Mouse (Mus musculus) heart, embryonic 11.5 days (tissue): Measurements from ENCODE around the gene Mettl11b. TPM values are rescaled to one million over a fixed set of nuclear protein-coding genes. Genes with fewer than 3 reads are reported as not detected.

Experiments
- ATAC-seq: fragments of 200-750 bp; cut with Nextera tagmentation; replicated peaks from 2 replicates; pipeline ENCODE4 v1.8.0; 2017; ENCODE audit warnings: moderate library complexity; ENCODE audit not compliant: insufficient number of reproducible peaks, low FRiP score, low TSS enrichment
- H3K27ac ChIP-seq: fragments of 300-500 bp; sonication (generic); 2 replicates; pipeline ENCODE4 v1.5.1; 2014; ENCODE audit warnings: mild to moderate bottlenecking, low read depth, low read length
- H3K27me3 ChIP-seq: fragments of 300-500 bp; sonication (generic); 2 replicates; pipeline ENCODE4 v1.6.1; 2014; ENCODE audit warnings: mild to moderate bottlenecking, low read length, mixed read lengths; ENCODE audit not compliant: control insufficient read depth, insufficient read depth
- H3K36me3 ChIP-seq: fragments of 300-500 bp; sonication (generic); 2 replicates; pipeline ENCODE4 v1.6.1; 2014; ENCODE audit warnings: mild to moderate bottlenecking, low read length, moderate library complexity, mixed read lengths; ENCODE audit not compliant: control insufficient read depth, insufficient read depth
- H3K4me1 ChIP-seq: fragments of 300-500 bp; sonication (generic); 2 replicates; pipeline ENCODE4 v1.6.1; 2014; ENCODE audit warnings: low read length; ENCODE audit not compliant: control insufficient read depth, insufficient read depth
- H3K4me2 ChIP-seq: fragments of 300-500 bp; sonication (generic); 2 replicates; pipeline ENCODE4 v1.6.1; 2014; ENCODE audit warnings: mild to moderate bottlenecking, moderate library complexity
- H3K4me3 ChIP-seq: fragments of 300-500 bp; sonication (generic); 2 replicates; pipeline ENCODE4 v1.5.1; 2014; ENCODE audit warnings: low read depth, low read length
- H3K9ac ChIP-seq: fragments of 300-500 bp; sonication (generic); 2 replicates; pipeline ENCODE4 v1.6.1; 2014; ENCODE audit warnings: mild to moderate bottlenecking, low read depth, low read length, moderate library complexity
- H3K9me3 ChIP-seq: fragments of 300-500 bp; sonication (generic); replicated peaks from 2 replicates; pipeline ENCODE4 v1.6.1; 2016; ENCODE audit warnings: low read length; ENCODE audit not compliant: control insufficient read depth
- WGBS: fragments of 180-500 bp; shearing (Covaris S2); extraction: QIAGEN DNeasy Blood & Tissue Kit; methylation state at CpG from one replicate; pipeline ENCODE4 v1.1.7; 2014; ENCODE audit not compliant: insufficient replicate concordance; 5-methylcytosine and 5-hydroxymethylcytosine counted together
- polyA plus RNA-seq: library from polyadenylated mRNA; unstranded; fragments of >200 nt; fragmentation: Nextera tagmentation; extraction: Ambion mirVana; gene quantifications from 2 replicates; pipeline ENCODE4 v1.2.1, GENCODE M21; 2014

Mettl11b gene
- polyA plus RNA-seq, 1 experiment from 2014 or later, result 0.09 TPM

DNA sequence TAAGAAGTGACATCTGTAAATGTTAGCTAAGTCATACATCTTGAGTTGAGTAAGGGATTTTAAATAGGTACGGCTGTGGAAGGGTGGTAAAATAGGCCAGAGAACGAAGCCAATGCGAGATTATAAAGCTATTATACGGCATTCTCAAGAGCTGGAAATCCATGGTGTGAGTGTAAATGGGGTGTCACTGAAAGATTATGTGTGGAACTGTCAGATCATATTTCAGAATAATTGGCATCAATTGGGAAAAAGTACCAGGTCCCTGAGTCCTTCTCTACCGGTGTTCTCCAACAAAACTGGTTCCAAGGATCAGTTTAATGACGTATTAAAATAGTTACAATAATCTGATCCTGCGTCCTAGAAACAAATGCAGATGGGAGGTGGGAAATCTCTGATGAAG is 24.5 kb downstream of the Mettl11b start:
- Histone ChIP-seq H3K27me3 (no peaks in the 10 kb centered on the region), H3K9me3 (no peaks in the 10 kb centered on the region), H3K27ac (no peak overlapping the region), H3K36me3 (no peaks in the 10 kb centered on the region), H3K4me1 (peaks cover 3% of the 10 kb centered on the region; the same call in 1 of the 2 replicates), H3K9ac (no peak overlapping the region), H3K4me2 (no peak overlapping the region), H3K4me3 (no peak overlapping the region)
- no peak for ATAC-seq
- WGBS, result 85% methylated on average over 7 of the region's 7 CpGs

DNA sequence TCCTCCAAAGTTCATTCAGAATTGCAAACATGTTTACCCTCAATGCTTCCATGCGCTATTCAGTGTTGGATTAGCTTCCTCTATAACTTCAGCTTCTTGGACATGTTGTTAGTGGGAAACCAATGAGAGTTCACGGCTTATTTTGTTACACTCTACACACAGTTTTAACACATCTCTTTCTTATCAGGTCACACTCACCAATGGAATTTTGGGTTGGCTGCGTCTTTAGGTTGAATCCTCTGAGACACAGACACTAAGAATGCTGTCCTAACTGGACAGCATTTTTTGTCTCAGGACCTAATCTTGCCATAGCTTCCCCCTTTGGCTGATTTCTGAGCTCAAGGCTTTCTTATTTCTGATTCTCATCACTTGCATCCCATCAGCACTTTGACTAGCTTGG is 25.3 kb downstream of the Mettl11b start:
- no peak for ATAC-seq
- Histone ChIP-seq H3K9ac (no peak overlapping the region), H3K4me3 (no peak overlapping the region), H3K9me3 (no peaks in the 10 kb centered on the region), H3K4me2 (no peak overlapping the region), H3K36me3 (no peaks in the 10 kb centered on the region), H3K27ac (no peak overlapping the region), H3K27me3 (no peaks in the 10 kb centered on the region), H3K4me1 (peaks cover 3% of the 10 kb centered on the region; the same call in 1 of the 2 replicates)
- 64% methylated on average over 3 of the region's 3 CpGs for WGBS

DNA sequence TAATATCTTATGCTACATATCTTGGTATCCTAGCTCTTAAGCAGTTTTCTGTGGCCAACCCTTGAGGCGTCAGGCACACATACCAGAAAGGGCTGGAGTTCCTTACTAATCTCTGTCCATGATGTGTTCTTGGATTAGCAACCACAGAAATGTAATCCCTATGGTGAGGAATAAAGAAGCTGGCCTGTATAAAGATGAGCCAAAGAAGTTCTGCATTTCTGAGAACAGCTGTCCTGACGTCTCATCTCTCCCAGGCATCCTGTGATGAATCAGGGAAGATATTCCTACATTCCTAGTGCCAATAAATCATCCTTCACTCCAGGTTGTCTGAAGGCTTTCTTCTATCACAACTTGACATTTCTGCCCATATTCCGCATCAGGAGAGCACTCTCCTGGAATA is 33.2 kb downstream of the Mettl11b start:
- no peak for ATAC-seq
- no peaks in the 10 kb centered on the region for H3K36me3 ChIP-seq
- WGBS, result 71% methylated on average over 3 of the region's 3 CpGs
- no peaks in the 10 kb centered on the region for H3K27me3 ChIP-seq
- no peak overlapping the region for H3K4me2 ChIP-seq
- H3K4me3 ChIP-seq, result no peak overlapping the region
- H3K9ac ChIP-seq, result no peak overlapping the region
- H3K27ac ChIP-seq, result no peak overlapping the region
- no peaks in the 10 kb centered on the region for H3K9me3 ChIP-seq
- no peaks in the 10 kb centered on the region for H3K4me1 ChIP-seq

DNA sequence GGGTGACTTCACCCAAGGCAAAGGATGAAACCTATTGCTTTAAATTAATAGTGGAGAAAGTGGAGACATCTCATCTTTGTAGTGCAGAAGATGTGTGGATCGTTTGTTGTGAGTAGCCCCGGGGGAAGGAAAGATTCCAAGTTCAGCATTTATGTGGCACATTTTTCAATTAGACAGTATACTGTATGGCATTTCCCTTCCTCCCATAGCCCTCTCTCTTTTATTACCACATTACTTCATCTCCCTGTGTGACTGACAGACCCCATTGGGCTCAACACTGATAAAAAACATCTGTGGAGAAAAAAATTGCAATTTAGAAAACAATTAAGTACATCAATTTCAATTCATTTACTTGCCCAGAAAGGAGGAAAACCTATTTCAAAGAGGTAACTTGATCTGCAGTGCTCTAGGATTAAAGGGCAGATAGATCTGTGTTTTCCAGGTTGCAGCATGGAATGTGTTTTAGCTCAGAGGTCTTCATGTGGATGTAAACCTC is 42.0 kb downstream of the Mettl11b start:
- H3K4me1 ChIP-seq, result no peaks in the 10 kb centered on the region
- no peak overlapping the region for H3K4me2 ChIP-seq
- H3K36me3 ChIP-seq, result no peaks in the 10 kb centered on the region
- no peak overlapping the region for H3K9ac ChIP-seq
- no peaks in the 10 kb centered on the region for H3K9me3 ChIP-seq
- no peak overlapping the region for H3K27ac ChIP-seq
- no peaks in the 10 kb centered on the region for H3K27me3 ChIP-seq
- WGBS, result 71% methylated on average over 2 of the region's 2 CpGs
- ATAC-seq, result no peak
- no peak overlapping the region for H3K4me3 ChIP-seq

DNA sequence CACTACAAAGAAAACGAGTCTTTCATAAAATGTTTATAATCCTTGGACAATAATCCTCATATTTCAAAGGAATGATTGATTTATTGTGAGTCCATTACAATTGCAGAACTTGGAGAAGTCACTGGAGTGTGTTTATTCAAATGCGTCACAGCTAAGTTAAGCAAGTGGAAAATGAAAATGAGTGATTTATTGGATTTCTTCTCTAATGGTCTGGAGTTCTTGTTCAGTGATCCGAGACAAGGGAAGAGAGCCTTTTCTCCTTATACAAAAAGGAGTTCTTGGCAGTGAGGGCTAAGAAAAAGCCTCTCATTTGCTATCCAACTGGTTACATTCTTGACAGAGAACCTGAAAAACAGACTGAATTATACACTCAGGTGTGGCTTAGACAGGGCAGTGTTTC is 42.9 kb downstream of the Mettl11b start:
- WGBS, result 74% methylated on average over 3 of the region's 3 CpGs
- Histone ChIP-seq H3K27ac (no peak overlapping the region), H3K4me1 (no peaks in the 10 kb centered on the region), H3K36me3 (no peaks in the 10 kb centered on the region), H3K4me3 (no peak overlapping the region), H3K4me2 (no peak overlapping the region), H3K9me3 (no peaks in the 10 kb centered on the region), H3K27me3 (no peaks in the 10 kb centered on the region), H3K9ac (no peak overlapping the region)
- no peak for ATAC-seq

DNA sequence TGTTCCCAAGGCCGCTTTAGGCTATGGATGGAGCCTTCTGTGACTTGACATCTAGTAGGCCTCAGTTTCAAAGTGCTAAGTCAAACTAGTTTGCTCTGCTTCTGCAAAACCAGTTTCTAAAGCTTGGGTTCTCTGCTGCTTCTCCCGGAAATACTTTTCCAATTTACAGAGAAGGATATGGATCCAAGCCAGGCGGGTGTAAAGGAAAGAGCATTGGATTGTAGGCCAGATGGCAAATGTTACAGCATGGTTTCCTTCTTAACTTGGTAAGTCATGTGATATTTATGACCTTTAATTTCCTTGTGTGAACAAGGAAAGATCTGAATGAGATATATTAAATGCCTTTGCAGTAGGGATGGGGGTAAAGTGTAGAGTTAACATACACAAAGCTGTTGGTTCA is 52.2 kb downstream of the Mettl11b start:
- H3K4me1 ChIP-seq, result no peaks in the 10 kb centered on the region
- H3K9me3 ChIP-seq, result no peaks in the 10 kb centered on the region
- no peak overlapping the region for H3K4me2 ChIP-seq
- H3K36me3 ChIP-seq, result no peaks in the 10 kb centered on the region
- no peak overlapping the region for H3K27ac ChIP-seq
- no peak overlapping the region for H3K4me3 ChIP-seq
- WGBS, result 85% methylated on average over 3 of the region's 3 CpGs
- no peak overlapping the region for H3K9ac ChIP-seq
- no peaks in the 10 kb centered on the region for H3K27me3 ChIP-seq
- ATAC-seq, result no peak

DNA sequence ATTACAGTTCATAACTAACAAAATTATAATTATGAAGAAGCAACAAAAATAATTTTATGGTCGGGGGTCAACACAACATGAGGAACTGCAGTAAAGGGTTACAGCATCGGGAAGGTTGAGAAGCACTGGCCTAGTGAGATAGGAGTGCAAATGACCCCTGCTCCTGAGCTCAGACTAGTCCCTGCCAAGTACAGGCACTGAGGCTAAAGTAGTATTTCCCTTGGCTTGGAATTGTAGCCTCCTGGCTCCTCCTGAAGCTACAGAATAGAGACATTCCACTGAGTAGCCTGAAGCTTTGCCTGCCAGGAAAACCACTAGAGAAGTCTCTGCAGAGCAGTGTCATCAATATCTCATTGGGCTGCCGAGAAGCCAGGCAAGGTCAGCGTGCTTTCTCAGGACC is 53.7 kb downstream of the Mettl11b start:
- ATAC-seq, result no peak
- Histone ChIP-seq H3K27me3 (no peaks in the 10 kb centered on the region), H3K36me3 (no peaks in the 10 kb centered on the region), H3K9me3 (no peaks in the 10 kb centered on the region), H3K9ac (no peak overlapping the region), H3K27ac (no peak overlapping the region), H3K4me1 (no peaks in the 10 kb centered on the region), H3K4me3 (no peak overlapping the region), H3K4me2 (no peak overlapping the region)
- WGBS, result 76% methylated on average over 4 of the region's 4 CpGs

DNA sequence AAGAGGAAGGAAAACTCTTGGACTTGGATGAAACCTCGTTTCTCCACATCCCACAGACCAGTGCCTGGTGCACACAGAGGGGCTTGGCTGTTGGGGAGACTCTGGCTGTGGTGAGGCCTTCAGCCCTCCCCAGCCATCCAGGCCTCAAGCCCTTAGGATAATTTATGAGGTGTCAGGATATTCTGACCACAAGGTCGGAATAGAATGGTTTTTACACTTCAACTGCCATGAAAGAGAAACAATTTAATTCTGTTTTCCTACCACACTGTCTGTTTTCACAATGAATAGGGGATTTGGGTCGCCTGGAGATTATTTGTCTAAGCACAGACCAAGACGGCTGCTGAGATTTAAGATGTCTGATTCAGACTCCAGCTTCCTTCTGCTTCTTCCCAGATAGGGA is 54.3 kb downstream of the Mettl11b start:
- no peak overlapping the region for H3K9ac ChIP-seq
- 27% methylated on average over 4 of the region's 4 CpGs for WGBS
- H3K4me3 ChIP-seq, result no peak overlapping the region
- no peak for ATAC-seq
- H3K27me3 ChIP-seq, result no peaks in the 10 kb centered on the region
- no peak overlapping the region for H3K27ac ChIP-seq
- no peaks in the 10 kb centered on the region for H3K4me1 ChIP-seq
- H3K9me3 ChIP-seq, result no peaks in the 10 kb centered on the region
- no peaks in the 10 kb centered on the region for H3K36me3 ChIP-seq
- H3K4me2 ChIP-seq, result no peak overlapping the region

DNA sequence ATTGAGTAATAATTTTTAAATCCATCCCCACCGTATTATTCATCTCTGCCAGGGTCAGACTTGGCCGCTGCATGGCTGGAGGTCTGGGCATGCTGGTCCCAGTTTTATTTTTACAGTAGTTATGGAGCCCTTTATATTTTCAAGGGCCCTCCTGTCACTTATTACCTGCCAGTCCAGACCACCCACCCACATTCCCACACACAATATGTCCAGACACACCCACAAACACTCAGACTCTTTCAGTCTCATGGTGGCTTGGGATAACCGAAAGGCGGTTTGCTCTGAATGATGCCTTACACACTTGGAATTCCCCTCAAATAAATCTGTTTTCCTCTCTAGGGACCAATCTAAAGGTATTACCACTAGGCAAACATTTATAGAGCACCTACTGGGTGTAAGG is 55.1 kb downstream of the Mettl11b start:
- ATAC-seq, result no peak
- Histone ChIP-seq H3K4me2 (no peak overlapping the region), H3K4me1 (no peaks in the 10 kb centered on the region), H3K27ac (no peak overlapping the region), H3K27me3 (no peaks in the 10 kb centered on the region), H3K36me3 (no peaks in the 10 kb centered on the region), H3K9ac (no peak overlapping the region), H3K4me3 (no peak overlapping the region), H3K9me3 (no peaks in the 10 kb centered on the region)
- WGBS, result 92% methylated on average over 4 of the region's 4 CpGs
